Mouse (Mus musculus): ENCODE data around the gene S1pr2.

DNA sequence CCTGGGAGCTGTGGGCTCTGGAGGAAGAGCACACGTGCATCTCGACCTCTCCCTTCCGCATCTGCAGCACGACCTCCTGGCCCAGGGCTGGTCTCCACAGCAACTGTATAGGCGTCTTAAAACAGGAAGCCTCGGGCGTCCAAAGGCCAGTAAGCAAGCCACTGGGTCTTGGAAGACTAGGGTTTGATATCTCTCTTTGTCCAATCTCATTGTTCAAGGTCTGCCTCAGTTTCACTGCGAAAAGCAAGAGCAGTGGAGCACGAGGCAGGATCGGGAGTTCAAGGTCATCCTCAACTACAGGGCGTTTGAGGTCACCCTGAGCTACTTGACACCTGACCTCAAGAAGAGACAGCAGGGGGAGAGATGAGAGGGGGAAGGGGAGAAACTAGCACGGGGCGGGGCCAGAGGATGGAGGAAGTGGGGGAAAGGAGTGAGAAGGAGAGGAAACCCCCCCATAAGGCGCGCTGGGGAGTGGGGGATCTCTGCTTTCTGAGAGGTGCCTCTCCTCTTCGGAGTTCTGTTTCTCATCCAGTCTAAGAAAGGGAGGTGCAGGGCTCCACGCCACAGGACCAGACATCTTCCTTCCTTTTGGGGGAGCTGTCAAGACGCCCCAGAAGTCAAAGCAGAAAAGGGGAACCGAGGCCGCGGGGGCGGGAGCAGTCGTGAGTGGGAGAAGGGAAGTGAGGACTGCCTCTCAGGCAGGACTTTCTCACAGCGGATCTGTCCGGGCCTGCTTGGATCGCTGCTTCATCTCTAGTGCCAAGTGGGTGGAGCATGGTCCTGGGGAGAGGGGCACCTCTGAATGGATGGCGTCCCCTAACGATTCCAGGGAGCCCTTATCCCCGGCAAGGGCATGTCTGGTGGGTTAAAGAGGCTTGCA, 38.4 kb upstream of the S1pr2 start:
- TF ChIP-seq CTCF (IDR thresholded peaks at IDR 0.05; ENCODE audit: borderline replicate concordance, extremely low read depth, insufficient read depth, insufficient read length) (no peak), POLR2A (IDR thresholded peaks at IDR 0.05; ENCODE audit: borderline replicate concordance, extremely low read depth, insufficient read depth, insufficient read length, poor library complexity, severe bottlenecking) (no peak)
